Mouse (Mus musculus) cerebellum, adult 9-11 months (tissue): ENCODE results near the gene Bok.
A peak's percentile ranks its signal among the peaks of the same experiment; 100 is the strongest.
"Not testable (repeated sequence)": the region's sequence is repeated elsewhere in the genome, so short reads cannot be mapped to it uniquely, and the experiment has no call there.

Source experiments
- DNase-seq: peaks from one replicate; pipeline ENCODE4 v3.0.0; 2022

Bok gene

GRCm38 (mm10) chr1:93685401-93686244, at the start of gene Bok:
Gene Bok (plus strand): TSS chr1:93685660.
- DNase-seq: peak; percentile 50

DNA sequence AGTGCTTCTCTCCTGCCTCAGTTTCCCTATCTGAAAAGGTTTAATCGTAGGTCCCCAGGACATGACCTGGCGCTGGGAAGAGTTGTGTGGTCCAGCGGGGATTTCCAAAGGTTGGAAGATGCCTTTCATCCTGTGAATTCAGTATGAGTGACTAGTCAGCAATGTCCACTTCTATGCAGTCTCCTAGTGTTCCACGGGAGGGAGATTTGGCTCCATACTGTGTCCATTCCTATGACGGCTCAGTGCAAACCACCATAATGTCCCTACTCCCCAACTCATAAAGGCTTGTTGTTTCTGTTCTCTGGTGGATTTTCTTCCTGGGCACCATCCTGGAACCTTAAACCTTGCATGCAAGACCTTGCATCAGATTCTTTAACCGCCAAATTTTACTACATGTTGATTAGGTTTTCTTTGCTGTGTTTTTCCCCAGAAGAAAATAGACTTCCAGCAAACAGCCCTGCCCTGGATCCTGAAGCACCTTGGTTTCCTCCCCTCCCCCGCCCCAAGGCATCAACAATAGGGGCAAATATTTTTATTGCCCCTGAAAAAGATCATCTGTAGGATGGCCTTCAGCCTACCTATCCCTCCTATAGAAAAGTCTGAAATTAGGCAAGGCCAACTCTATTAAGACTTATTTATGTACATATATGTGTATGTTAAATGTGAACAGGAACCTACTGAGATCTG, 49.1 kb upstream of the Bok start:
- DNase-seq: no peak

GRCm38 (mm10) chr1:93641978-93642377, 43.5 kb upstream of the Bok start:
- no peak for DNase-seq

DNA sequence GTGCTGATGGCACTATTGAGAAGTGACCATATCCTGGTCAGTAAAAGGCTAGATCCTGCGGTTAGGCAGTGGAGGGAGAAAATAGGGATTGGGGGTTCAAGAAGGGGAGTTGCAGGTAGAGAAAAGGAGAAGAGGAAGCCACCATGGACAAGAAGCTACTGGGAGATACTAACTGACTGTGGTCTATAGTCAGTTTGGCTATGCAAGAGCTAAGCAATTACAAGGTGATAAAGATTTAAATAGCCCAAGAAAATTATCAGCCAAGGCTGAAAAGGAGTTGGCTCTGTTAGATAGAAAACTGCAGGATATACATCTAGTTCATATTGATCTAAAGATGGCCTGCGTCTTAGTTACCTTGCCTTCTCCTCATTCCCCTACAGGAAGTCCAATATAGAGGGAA, 42.8 kb upstream of the Bok start:
- DNase-seq: no peak

- no peak for DNase-seq
These were observed 35.8 kb upstream of the Bok start for GRCm38 (mm10) chr1:93649604-93650172.

DNA sequence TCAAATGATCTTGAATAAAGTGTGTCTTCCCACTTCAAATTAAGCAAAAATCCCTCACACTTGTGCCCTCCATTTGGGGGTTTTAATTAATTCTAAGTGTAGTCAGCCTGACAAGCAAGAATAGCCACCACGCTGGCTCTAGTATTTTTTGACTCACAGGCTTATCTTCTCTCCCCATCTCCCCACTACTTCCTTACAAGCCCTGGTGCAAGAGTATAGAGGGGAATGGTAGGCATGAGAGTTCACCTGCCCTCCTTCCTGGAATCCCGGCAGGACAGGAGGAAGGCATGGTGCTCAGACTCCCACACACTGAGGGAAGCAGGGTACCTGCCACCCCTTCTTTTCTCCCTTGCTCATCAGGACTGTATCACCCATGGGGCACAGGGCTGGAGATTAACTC, 31.2 kb upstream of the Bok start:
- no peak for DNase-seq

DNA sequence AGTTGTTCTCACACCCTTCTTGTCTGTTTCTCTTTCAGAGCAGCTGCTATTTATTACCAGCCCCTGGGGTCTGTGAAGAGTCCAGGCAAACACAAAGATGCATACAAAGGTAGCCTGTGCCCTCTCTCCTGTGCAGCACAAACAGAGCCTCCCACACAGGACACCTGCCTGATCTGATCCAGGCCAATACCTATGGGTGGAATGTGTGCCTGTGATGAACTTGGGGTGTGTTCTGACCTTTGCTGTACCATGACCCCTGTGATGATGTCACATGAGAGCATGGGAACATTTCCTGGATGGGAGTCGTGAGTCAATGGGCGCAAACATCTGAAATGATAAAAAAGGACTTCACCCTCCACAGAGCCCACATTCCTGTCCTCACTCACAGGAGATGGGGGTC, 30.7 kb upstream of the Bok start:
- DNase-seq: no peak

GRCm38 (mm10) chr1:93656325-93657024, 29.0 kb upstream of the Bok start:
- DNase-seq: no peak

- no peak for DNase-seq
These were observed 28.5 kb upstream of the Bok start for GRCm38 (mm10) chr1:93657025-93657360.

GRCm38 (mm10) chr1:93658559-93658958, 26.9 kb upstream of the Bok start, which contains the start of gene Stk25:
Gene Stk25 (minus strand): TSS chr1:93658659.
- not testable (repeated sequence) for DNase-seq

DNA sequence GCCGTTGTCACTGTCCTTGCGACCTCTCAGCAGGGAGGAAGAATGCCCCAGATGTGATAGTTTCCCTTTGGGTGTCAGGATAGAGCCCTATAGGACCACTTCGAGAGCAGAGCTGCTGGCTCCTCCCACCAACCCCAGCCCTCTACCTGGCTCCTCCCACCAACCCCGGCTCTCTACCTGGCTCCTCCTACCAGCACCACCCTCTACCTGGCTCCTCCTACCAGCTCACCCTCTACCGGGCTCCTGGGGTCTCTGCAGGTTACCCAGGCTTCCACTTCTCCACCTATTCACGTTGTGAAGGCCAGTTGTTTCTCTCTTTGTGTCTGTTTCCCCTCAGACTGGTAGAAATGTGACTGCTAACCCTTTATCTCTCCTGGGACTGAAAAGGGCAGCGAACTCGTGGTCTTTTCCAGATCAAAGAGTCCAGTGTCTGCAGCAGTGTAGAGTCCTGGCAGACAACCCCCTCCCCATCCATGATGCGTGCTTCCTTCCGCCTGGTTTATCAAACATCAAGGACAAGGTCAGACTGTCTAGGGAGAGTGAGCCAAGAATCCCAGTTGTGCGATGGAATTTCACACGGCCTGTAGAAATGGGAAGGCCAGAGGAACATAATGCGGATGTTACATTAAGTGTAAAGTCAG, 17.6 kb upstream of the Bok start:
- no peak for DNase-seq

DNA sequence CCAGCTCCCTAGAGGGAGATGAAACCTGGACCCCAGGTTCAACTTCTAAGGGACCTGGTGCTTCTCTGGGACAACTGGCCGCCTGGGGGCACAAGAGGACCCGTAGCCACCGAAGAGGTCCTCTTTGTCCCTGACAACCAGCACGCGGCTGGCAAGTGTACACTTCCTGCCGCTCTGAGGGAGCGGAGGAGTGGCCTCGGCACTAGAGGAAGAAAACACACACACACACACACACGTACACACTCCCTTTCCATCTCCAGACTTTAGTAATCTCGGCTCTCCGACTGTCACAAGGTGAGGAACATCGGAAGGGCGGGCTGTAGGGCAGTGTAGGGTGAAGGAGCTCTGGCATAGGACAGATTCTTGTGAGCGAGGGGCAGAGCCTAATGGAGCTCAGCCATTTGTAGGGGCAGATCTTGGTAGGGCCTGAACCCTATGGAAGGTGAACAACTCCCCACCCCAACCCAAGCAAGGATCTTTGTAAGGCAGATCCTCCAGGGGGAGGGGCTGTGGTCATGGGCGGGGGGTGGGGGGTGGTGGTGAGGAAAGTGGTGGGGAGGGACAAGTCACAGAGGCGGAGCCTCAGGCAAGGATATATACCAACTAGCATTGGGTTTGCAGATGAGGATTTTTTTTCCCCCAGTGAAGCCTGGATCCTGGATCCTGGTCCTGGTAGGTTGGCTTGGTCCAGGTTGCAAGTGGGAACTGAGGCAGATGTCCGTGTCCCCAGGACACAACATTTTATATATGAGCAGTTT, 16.5 kb upstream of the Bok start:
- DNase-seq: peak; percentile 54

GRCm38 (mm10) chr1:93669941-93670340, 15.5 kb upstream of the Bok start:
- no peak for DNase-seq

GRCm38 (mm10) chr1:93672682-93673081, 12.8 kb upstream of the Bok start:
- DNase-seq: no peak

- no peak for DNase-seq
These were observed 7.1 kb upstream of the Bok start for GRCm38 (mm10) chr1:93678386-93678785.

GRCm38 (mm10) chr1:93679889-93680568, 5.4 kb upstream of the Bok start:
- no peak for DNase-seq

- DNase-seq: peak; percentile 47
These were observed 943 bp downstream of the Bok start for GRCm38 (mm10) chr1:93686245-93686960.

DNA sequence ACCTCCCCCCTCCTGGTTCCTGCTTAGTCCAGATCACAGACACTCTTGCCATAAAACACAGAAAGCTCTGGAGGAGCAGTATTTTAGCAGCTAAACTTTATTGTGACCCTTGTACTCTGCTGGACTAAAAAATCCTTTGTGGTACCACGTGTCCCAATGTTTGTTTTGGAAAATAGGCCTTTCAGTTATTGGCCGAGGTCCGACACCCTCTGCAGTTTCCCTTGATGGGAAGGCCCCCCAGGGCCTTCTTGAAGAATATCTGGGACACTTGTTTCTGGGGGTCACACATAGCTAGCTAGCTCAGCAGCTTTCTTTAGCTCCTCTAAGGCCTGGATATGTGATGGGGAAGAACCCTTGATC, 1.5 kb downstream of the Bok start:
- DNase-seq: no peak

- no peak for DNase-seq
These were observed 2.7 kb downstream of the Bok start for GRCm38 (mm10) chr1:93688154-93688553.

DNA sequence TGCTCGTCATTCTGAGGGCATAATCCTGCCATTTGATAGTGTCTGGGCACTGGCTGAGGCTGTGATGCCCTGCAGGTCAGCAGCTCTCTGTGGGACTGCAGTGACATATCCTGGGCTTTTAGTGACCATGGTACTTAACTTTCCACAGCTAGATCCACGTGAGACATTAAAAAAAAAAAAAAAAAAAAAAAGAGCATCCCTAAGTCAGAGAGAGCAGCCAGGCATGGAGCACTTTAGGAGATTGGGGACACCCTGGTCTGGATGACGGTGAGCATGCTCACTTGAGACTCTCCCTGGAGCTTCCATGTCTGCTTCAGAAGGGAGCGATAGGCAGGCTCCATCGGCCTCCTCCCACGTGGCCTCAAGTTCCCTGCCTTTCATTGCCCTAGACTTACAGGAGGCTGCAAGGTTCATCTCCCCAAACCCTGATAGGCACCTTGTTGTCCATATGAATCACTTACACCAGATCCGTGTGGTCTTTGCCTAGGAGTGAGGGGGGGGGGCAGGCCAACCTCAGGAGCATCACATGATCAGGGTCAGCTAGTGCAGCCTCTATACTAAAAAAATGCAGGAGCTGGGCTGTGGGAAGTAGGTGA, 4.5 kb downstream of the Bok start:
- DNase-seq: no peak

DNA sequence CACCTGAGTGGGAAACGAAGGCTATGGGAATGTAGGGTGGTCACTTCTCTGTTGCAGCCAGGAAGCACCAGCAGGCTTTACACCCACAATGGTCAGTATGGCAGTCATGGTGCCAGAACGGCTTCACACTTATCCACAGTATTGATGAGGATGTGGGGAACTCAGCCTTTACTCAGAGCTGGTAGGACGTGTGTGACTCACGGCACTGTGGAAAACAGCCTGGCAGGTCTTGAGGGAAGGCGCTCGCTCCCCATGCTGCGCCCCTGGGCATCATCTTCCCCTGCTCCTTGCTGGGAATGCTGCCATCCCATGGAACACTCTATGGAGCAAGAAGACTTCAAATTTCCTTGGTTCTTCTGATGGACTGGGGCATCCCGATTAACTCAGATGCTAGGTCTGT, 5.6 kb downstream of the Bok start:
- DNase-seq: no peak
